Mouse (Mus musculus): Measurements from ENCODE around the gene Gm20521.

GRCm38 (mm10) chr14:54894296-54895151 is 11.3 kb downstream of the Gm20521 start:
- TF ChIP-seq GATA1 (IDR thresholded peaks at IDR 0.05; ENCODE audit: borderline replicate concordance, low read length) (no peak), FLI1 (IDR thresholded peaks at IDR 0.05; ENCODE audit: low read length) (no peak)

Data from megakaryocyte, embryonic 14.5 days (primary cell).